Mouse (Mus musculus): ENCODE results near the gene A730061H03Rik. TPM values are rescaled to one million over a fixed set of nuclear protein-coding genes. Genes with fewer than 3 reads are reported as not detected.

A730061H03Rik gene
- polyA plus RNA-seq, 1 experiment = not detected

GRCm38 (mm10) chr14:55578668-55579269, 18.6 kb upstream of the A730061H03Rik start:
- 10% methylated on average over 6 of the region's 6 CpGs for WGBS
- H3K27ac ChIP-seq (ENCODE audit: control insufficient read depth, insufficient read depth, low read depth, low read length, poor library complexity) = peak overlapping the region; percentile 81
- no peak for TF ChIP-seq POLR2A (IDR thresholded peaks at IDR 0.05; ENCODE audit: borderline replicate concordance, control insufficient read depth, low read depth, low read length)
- TF ChIP-seq CTCF (IDR thresholded peaks at IDR 0.05; ENCODE audit: control insufficient read depth, insufficient read depth, low read length) = no peak
- H3K4me3 ChIP-seq (replicated peaks; ENCODE audit: control insufficient read depth, low read depth, low read length) = peak overlapping the region; percentile 92
- H3K4me1 ChIP-seq (ENCODE audit: control insufficient read depth, insufficient read depth, low read length) = no peaks in the 10 kb centered on the region; the same call in 1 of the 2 replicates

GRCm38 (mm10) chr14:55577871-55578667, 17.9 kb upstream of the A730061H03Rik start, which contains the start of gene Psme1:
Gene Psme1 (plus strand): TSS chr14:55578123.
- WGBS = under 1% methylated on average over 32 of the region's 32 CpGs
- no peaks in the 10 kb centered on the region; the same call in 1 of the 2 replicates for H3K4me1 ChIP-seq (ENCODE audit: control insufficient read depth, insufficient read depth, low read length)
- TF ChIP-seq POLR2A (IDR thresholded peaks at IDR 0.05; ENCODE audit: borderline replicate concordance, control insufficient read depth, low read depth, low read length) (peak; percentile 68; the same call in 1 of the 2 replicates), CTCF (IDR thresholded peaks at IDR 0.05; ENCODE audit: control insufficient read depth, insufficient read depth, low read length) (no peak)

GRCm38 (mm10) chr14:55576376-55576775, 16.2 kb upstream of the A730061H03Rik start:
- Histone ChIP-seq H3K4me1 (ENCODE audit: control insufficient read depth, insufficient read depth, low read length) (no peaks in the 10 kb centered on the region; the same call in 1 of the 2 replicates), H3K27ac (ENCODE audit: control insufficient read depth, insufficient read depth, low read depth, low read length, poor library complexity) (peak overlapping the region; percentile 77), H3K4me3 (replicated peaks; ENCODE audit: control insufficient read depth, low read depth, low read length) (no peak overlapping the region)
- TF ChIP-seq POLR2A (IDR thresholded peaks at IDR 0.05; ENCODE audit: borderline replicate concordance, control insufficient read depth, low read depth, low read length) = no peak
- TF ChIP-seq CTCF (IDR thresholded peaks at IDR 0.05; ENCODE audit: control insufficient read depth, insufficient read depth, low read length) = no peak
- WGBS = 39% methylated on average over 16 of the region's 16 CpGs

More at GRCm38 (mm10) chr14:55577871-55578667, 17.9 kb upstream of the A730061H03Rik start, which contains the start of gene Psme1:
- Histone ChIP-seq H3K4me3 (replicated peaks; ENCODE audit: control insufficient read depth, low read depth, low read length) (peak within 1 kb of the TSS; percentile 92), H3K27ac (ENCODE audit: control insufficient read depth, insufficient read depth, low read depth, low read length, poor library complexity) (peak within 1 kb of the TSS; percentile 81)

GRCm38 (mm10) chr14:55575711-55576110, 15.5 kb upstream of the A730061H03Rik start:
- WGBS = 57% methylated on average over 13 of the region's 13 CpGs
- Histone ChIP-seq H3K27ac (ENCODE audit: control insufficient read depth, insufficient read depth, low read depth, low read length, poor library complexity) (no peak overlapping the region), H3K4me1 (ENCODE audit: control insufficient read depth, insufficient read depth, low read length) (no peaks in the 10 kb centered on the region; the same call in 1 of the 2 replicates), H3K4me3 (replicated peaks; ENCODE audit: control insufficient read depth, low read depth, low read length) (no peak overlapping the region)
- TF ChIP-seq CTCF (IDR thresholded peaks at IDR 0.05; ENCODE audit: control insufficient read depth, insufficient read depth, low read length) (no peak), POLR2A (IDR thresholded peaks at IDR 0.05; ENCODE audit: borderline replicate concordance, control insufficient read depth, low read depth, low read length) (no peak)

GRCm38 (mm10) chr14:55575302-55575701, 15.1 kb upstream of the A730061H03Rik start, which contains the start of gene Fitm1:
Gene Fitm1 (plus strand): TSS chr14:55575617.
- H3K4me1 ChIP-seq (ENCODE audit: control insufficient read depth, insufficient read depth, low read length) = no peaks in the 10 kb centered on the region; the same call in 1 of the 2 replicates
- no peak for TF ChIP-seq POLR2A (IDR thresholded peaks at IDR 0.05; ENCODE audit: borderline replicate concordance, control insufficient read depth, low read depth, low read length)
- no peak for TF ChIP-seq CTCF (IDR thresholded peaks at IDR 0.05; ENCODE audit: control insufficient read depth, insufficient read depth, low read length)
- H3K27ac ChIP-seq (ENCODE audit: control insufficient read depth, insufficient read depth, low read depth, low read length, poor library complexity) = peak within 1 kb of the TSS; percentile 77
- 77% methylated on average over 8 of the region's 8 CpGs for WGBS
- no peak within 1 kb of the TSS for H3K4me3 ChIP-seq (replicated peaks; ENCODE audit: control insufficient read depth, low read depth, low read length)

GRCm38 (mm10) chr14:55571760-55572159, 11.6 kb upstream of the A730061H03Rik start:
- Histone ChIP-seq H3K27ac (ENCODE audit: control insufficient read depth, insufficient read depth, low read depth, low read length, poor library complexity) (no peak overlapping the region), H3K4me3 (replicated peaks; ENCODE audit: control insufficient read depth, low read depth, low read length) (no peak overlapping the region), H3K4me1 (ENCODE audit: control insufficient read depth, insufficient read depth, low read length) (no peaks in the 10 kb centered on the region; the same call in 1 of the 2 replicates)
- TF ChIP-seq CTCF (IDR thresholded peaks at IDR 0.05; ENCODE audit: control insufficient read depth, insufficient read depth, low read length) = no peak
- TF ChIP-seq POLR2A (IDR thresholded peaks at IDR 0.05; ENCODE audit: borderline replicate concordance, control insufficient read depth, low read depth, low read length) = no peak

GRCm38 (mm10) chr14:55570588-55570987, 10.4 kb upstream of the A730061H03Rik start:
- H3K4me3 ChIP-seq (replicated peaks; ENCODE audit: control insufficient read depth, low read depth, low read length) = no peak overlapping the region
- H3K4me1 ChIP-seq (ENCODE audit: control insufficient read depth, insufficient read depth, low read length) = no peaks in the 10 kb centered on the region; the same call in 1 of the 2 replicates
- H3K27ac ChIP-seq (ENCODE audit: control insufficient read depth, insufficient read depth, low read depth, low read length, poor library complexity) = no peak overlapping the region
- WGBS = 68% methylated on average over 2 of the region's 2 CpGs
- TF ChIP-seq POLR2A (IDR thresholded peaks at IDR 0.05; ENCODE audit: borderline replicate concordance, control insufficient read depth, low read depth, low read length) = no peak
- no peak for TF ChIP-seq CTCF (IDR thresholded peaks at IDR 0.05; ENCODE audit: control insufficient read depth, insufficient read depth, low read length)

GRCm38 (mm10) chr14:55567496-55567895, 7.3 kb upstream of the A730061H03Rik start:
- Histone ChIP-seq H3K27ac (ENCODE audit: control insufficient read depth, insufficient read depth, low read depth, low read length, poor library complexity) (no peak overlapping the region), H3K4me1 (ENCODE audit: control insufficient read depth, insufficient read depth, low read length) (no peaks in the 10 kb centered on the region; the same call in 1 of the 2 replicates), H3K4me3 (replicated peaks; ENCODE audit: control insufficient read depth, low read depth, low read length) (no peak overlapping the region)
- TF ChIP-seq CTCF (IDR thresholded peaks at IDR 0.05; ENCODE audit: control insufficient read depth, insufficient read depth, low read length) = no peak
- no peak for TF ChIP-seq POLR2A (IDR thresholded peaks at IDR 0.05; ENCODE audit: borderline replicate concordance, control insufficient read depth, low read depth, low read length)
- 89% methylated on average over 3 of the region's 3 CpGs for WGBS
